Mouse (Mus musculus): ENCODE measurements around the gene Clec16a. TPM values are rescaled to one million over a fixed set of nuclear protein-coding genes. Genes with fewer than 3 reads are reported as not detected.
A peak's percentile ranks its signal among the peaks of the same experiment; 100 is the strongest.

Gene Clec16a
- total RNA-seq, 2 experiments from 2014 or later: 24.5 to 25.8 TPM

DNA sequence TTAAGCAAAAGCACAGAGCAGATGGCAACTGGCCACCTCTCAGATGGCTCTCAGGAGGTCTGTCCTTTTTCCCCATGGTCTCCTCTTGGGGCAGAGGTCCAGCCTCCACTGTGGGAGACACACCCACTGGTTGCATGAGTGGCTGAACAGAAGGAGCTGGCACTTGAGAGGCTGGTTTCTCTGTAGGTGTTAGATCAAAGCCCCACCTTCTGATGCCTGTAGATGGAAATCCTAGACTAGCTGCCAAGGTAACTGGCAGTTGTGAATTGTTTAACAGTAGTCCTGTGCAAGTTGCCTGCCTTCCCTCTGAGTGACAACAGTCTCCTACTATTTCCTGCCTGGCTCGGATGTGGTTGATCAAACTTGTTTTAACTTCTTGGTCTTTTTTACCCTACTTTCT is 40.0 kb downstream of the Clec16a start:
- no peak for DNase-seq

DNA sequence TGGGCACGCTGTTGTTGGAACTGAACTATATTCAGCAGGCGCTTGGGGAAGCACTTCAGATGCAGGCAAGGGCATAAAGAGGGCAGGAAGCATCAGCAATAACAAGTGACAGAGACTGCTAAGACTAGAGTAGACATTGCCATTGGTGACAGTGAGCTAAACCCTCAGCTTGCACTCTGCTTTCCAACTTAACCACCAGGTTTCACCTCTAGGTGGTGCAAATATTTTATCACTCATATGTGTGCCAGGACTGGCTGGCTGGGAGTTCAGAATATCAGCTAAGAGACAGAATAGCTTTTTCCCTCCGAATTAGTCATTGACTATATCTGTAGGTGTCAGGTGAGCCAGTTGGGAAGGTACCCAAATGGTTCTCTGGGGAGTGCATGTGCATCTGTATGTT is 41.4 kb downstream of the Clec16a start:
- DNase-seq: no peak

DNA sequence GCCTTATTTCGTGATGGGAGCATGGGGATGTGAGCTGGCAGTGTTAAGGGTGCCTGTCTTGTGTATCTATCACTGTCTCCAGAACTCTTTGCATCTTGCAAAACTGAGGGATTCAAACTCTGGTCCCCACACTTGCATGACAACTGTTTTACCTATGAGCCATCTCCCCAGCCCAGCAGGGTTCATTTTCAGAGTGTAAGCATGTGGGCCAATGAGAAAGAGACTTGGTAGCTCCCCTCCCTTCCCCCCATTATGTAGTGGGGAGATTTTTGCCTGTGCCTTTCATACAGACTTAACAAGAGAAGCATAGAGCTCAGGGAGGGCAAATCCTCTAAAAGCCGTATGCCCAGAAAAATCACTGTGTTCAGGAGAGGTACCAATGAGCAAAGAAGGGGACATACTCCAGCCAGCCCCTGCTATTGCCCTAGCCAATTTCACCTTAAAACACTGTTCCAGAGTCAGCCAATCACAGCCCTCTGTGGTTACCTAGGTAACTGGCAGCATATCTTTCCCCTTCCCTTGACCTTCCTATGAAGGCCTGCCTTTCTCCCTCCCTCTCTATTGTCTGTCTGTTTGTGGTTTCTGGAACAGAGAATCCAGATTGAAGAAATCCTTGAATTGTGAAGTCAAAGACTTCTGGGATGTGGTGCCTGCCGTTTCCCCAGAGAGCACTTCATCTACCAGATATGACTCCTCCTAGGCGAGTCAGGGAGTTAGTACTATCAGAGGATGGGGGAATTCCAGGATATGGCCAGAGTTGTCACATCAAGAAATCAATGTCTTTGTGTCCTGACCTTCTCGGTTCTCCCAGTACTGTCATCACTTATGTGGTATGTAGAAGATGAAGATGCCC is 55.0 kb downstream of the Clec16a start:
- no peak for DNase-seq

DNA sequence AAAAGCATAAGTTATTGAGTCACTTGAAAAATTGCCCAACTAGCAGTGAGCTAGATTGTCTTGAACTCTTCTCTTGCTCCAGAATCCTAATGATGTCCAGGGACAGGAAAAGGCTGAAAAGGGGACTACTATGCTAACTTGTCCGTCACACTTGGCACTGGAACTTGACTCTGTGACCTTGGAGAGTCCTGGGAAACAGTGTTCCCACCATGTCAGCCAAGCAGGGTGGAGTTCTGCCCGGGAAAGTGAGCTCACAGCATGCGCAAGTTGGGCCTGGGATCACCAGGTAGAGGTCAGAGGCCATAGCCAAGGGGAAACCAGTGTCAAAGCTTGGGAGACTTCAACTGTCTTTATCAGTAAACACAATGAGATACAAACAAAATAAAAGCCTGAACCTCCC is 62.7 kb downstream of the Clec16a start:
- DNase-seq: no peak

DNA sequence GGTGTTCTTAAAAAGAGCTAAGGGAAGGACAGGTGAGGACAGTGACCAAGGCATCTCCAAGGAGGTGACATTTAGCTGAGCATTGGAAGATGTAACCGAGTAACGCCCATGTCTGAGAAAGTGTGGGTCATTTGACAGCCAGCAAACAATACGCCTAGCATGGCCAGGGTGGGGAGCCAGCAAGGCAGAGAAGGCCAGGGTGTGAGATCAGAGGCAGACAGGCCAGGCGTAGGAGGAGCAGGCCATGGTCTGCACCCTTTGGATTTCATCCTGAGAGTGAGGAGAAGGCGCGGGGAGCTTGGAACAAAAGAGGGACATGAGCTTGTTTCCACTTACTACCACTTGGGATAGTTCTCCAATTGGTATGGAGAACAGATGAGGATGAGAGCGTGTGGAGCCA is 64.8 kb downstream of the Clec16a start:
- peak; percentile 19 for DNase-seq

DNA sequence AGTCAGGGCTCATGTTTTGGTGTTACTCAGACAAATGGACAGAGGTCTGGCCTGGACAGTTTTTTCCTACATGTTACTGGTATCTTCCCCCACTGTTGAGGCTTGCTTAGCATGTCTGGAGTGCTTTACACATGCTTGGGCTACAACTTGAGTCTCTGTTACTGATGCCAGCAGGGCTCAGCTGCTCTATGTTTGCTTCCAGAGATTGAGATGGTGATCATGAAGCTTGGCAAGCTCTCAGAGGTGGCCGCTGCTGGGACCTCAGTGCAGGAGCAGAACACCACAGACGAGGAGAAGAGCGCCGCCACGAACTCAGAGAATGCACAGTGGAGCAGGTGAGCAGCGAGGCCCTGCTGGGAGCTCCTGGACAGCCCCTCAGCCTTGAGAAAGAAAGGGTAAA is 65.7 kb downstream of the Clec16a start:
- no peak for DNase-seq

DNA sequence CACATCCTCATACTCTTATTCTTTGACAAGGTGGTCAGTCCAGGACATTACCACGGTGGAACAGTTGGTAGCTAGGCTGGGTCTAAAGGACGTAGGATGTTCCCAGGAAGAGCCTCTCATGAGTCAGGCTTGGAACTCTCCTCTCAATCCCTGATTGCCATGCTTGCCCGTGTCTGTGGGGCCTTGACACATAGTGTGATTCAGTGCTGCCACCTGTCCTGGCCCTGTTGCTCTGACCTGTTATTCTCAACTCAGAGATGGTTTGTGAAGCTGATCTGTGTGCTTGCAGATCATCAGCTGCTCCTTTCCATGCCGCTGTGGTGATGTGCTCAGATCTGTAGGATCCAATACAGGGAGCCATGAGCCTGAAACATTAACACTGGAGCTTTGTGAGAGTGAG is 66.2 kb downstream of the Clec16a start:
- no peak for DNase-seq

DNA sequence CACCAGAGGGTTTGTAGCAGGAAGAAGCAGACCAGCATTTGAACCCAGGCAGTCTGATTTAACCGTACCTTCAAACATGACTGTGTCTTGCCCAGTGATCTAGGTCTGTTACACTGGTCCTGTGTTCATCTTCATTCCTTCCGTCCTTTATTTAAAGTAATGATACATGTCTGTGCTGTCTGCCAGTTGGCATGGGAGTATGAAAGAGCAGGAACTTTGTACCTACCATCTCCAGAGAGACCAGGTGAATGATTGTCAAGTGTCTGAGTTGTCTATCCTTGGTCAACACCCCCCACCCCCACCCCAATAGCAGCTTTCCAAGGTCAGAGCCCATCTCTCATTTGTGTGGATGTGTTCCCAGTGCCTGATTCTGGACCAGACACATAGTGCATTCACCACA is 68.9 kb downstream of the Clec16a start:
- DNase-seq: no peak

DNA sequence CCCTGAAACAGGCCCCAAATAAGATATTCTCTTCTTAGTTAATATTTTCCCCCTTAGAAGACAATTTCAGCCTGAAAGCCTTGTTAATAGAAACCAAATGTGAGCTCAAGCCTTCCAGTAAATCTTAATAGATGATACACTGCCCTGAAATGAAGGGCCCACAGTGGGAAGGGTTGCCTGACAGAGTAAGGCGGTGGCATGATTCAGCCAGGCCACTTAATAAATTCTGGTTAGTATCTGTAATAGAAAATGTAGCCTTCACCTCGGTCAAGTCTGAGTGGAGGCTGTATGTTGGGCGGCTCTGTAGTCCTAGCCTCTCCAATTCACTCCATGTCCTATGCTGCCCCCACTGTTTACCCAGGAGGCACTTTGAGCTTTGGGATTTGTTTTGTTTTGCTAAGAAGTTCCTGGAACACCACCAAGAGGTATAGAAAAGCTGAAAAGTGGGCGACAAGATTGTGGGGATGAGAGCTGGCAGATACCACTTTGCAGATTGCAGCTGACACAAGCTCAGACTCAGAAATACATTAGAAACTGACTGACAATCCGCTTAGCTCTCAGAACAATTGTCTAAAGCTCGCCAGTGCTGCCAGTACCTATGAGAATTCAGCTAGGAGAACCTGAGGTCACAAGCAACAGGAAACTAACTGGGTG is 75.9 kb downstream of the Clec16a start:
- DNase-seq: no peak

DNA sequence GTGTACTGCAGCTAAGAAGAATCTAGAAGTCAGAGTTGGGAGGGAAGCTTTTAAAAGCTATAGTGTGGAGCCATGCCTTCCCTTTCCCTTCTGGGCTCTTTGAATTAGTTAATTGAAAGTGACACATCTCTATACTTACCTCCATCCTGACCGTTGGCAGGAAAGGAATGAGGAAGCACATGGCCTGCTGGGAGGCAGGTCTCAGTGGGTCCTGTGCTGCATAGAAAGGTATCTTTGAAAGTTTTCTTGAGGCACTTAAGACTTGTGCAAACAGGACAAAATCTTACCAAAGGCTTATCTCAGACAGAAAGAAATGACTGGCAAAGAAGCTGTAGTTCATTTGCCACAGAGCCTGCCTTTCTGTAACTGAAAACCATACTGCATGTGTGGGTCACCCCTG is 76.6 kb downstream of the Clec16a start:
- DNase-seq: no peak

DNA sequence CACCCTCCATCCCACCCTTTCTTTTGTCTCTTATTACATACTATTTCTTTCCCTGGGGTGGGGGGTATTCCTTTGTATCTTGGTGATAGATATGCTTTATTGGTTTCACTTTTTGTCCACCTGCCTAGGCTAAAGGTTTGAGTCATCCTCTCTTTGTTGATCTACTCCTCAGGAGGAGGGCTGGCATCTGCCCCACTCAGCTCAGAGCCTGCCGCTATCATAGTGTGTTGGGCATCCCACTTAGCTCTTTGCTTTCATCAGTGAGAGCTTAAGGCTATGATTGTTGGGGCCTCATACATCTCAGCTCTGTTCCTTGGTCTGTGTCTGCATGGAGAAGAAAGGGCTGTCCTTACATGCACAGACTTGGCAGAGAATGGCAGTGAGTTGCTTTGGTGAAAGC is 81.0 kb downstream of the Clec16a start:
- DNase-seq: no peak

DNA sequence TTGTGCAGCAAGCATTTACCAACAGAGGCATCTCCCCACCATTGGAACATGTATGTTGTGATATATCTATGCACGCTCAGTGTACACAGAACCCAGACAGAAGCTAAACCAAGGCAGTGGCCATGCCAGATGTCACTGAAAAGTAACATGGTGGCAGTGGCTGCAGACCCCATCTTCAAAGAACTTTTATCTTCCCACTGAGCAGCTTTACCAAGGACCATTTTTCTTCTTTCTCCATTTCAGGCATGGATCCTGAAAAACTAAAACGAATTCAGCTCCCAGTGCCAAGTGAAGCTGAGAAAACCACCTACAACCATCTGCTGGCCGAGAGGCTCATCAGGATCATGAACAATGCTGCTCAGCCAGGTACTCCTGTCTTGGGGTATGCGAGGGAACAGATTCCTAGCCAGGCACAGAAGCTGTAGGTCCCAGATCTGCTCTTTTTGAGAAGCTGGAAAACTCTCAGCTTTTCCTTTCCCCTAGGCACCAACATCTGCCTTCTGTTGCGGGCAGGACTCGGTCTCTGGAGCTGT is 82.1 kb downstream of the Clec16a start:
- no peak for DNase-seq

DNA sequence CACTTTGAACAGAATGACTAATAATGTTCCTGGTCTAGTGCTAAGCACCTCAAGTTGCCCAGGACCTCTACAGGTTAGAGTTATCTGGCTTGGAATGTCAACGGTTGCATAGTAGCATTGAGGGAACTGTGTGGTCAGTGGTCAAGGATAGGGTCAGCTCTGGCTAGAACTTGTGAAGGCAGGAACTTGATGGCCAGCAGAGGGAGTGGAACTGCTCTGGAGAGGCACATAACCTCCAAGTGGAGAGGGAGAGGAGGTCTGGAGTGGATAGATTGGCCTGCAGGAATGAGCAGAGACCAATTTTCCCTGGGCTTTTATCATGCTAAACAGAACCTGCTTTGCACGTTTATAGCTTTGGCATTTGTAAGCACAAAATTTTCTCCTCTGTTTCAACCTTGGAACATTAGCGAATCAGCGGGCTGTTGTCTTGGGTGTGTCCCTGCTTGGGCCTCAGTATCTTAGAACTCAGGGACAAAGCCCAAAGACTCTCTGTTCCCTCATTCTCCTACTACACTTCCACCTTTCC is 83.0 kb downstream of the Clec16a start:
- DNase-seq: no peak

DNA sequence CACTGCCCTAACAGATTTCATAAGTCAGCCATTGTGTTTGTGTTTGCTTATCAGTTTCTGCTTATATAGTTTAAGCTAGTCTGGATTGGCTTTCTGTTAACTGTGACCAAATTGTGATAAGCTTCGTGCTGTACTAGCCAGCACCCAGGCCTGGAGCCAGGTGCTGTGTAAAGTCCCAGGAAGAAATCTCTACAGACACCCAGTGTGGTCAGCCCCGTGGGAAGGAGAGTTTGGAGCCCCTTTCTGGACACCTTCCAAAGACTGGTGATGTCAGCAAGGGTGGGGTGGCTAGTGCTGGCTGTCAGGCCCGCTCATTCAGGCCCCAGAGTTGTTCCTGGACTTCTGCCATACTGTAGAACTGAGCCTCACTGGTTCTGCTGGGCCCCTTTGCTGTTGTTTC is 83.8 kb downstream of the Clec16a start:
- no peak for DNase-seq

DNA sequence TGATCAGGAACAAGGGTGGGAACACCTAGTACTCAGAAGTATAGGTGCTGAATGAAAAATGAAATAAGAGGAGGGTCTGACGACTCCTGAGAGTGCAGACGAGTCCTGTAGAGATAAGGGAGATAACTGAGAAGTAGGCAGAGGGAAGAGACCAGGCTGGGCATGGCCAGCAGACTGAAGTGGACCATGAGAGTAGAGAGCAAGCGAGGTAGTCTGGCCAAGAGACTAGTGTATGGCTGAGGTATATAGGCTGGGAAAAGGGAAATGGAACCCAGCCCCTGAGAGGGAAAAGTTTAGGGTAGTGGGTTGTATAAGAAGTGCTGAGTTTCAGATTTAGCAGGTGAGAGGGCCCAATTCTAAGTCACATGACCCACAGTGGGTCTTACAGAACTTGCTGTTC is 84.2 kb downstream of the Clec16a start:
- DNase-seq: no peak

DNA sequence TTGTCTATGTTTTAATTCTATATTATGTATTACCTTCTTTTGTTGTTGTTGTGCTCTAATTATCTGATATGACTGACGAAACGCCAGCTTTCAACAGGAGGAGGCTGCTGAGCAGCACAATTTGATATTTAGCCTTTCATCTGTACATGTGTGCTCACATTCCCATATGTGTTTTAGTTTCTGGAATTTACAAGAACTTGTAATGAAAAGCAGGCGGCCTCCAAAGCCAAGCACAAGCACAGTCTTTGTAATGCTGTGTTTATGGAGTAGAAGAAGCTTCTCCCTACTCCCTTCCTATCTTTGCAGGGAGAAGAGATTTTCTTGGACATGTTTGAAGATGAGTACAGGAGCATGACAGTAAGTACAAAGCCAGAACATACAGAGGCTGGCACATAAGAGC is 89.8 kb downstream of the Clec16a start:
- DNase-seq: no peak

DNA sequence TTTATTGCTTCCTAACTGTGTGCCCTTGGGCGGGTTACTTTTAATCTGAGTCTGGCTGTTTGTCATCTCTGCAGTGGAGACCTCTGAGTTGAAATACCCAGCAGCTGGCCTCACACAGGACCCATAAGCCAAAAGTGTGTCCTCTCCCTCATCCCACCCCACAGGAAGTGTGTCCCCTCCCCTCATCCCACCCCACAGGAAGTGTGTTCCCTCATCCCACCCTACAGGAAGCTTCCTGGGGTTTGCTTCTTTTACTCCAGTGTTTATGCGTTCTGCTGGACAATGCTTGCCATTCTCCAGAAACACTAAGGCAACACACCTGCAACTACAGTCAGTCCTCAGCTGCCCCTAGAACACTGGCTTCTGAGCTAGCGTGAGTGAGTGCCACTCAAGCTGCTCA is 92.8 kb downstream of the Clec16a start:
- no peak for DNase-seq

DNA sequence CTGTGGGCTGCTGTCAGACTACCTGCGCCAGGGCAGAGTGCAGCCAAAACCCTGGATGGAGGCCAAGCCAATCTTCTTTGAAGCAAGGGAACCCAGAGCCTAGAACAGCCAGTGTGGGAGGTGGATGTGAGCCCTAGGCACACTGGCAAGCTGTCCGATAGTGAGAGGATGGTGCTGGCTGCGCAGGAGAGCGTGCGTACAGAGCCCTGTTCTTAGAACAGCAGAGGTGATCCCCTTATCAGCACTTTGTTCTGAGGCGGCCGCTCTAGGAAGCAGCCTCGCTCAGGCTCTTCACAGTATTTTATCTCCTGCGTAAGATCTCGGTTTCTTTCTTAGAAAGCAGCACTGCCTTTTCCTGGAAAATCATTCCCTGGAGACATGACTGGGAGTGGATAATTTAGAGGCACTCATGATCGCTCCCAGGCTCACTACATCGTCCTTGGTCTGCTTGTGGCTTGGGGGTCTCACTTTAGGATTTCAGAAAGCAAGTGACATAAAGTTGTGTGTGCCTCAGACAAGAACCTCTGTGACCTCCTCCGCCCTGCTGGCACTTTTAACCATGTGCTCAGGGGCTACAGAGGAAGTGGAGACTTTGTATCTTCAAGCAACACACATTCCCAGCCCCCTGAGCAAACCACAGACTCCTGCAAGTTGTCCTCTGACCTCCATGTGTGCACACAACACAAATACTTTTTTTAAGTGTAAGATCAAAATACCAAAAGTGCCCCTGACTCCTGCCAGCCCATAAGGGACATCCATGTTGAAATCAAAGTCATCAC is 94.2 kb downstream of the Clec16a start:
- DNase-seq: no peak

DNA sequence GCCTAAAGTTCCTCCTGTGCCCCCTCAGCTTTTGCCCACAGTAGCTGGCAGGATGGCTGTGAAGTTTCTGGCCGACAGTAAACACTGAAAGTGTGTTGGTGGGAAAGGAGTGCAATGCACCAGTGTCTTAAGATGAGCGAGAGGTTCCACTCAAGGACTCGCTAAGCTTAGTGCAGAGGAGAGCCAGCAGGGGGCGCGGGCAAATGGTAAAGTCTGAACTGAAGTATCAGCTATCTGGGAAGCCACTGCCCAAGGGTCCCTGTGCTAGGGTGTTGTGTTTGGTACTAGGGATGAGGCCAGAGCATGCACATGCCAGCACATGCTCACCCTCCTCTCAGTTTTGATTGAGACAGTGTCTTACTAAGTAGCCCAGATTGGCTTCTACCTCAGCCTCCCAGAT is 94.9 kb downstream of the Clec16a start:
- DNase-seq: peak; percentile 90

DNA sequence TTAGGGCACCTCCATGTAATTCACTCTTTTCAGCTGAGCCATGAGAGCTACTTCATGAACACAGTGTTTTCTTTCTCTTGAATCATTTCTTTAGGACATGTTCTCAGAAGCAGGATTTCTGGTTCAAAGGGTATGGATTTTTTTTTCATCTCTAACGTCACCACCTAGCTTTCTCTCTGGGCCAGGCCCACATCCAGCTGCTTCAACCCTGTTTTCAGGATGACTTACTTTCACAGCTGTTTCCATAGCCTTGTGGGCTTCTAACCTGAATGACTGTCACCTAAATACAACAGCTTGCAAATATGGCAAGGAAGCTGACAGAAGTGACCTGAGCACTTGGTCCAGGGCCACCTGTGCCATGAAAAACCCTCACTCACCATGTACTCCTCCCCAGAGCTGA is 96.0 kb downstream of the Clec16a start:
- DNase-seq: no peak

DNA sequence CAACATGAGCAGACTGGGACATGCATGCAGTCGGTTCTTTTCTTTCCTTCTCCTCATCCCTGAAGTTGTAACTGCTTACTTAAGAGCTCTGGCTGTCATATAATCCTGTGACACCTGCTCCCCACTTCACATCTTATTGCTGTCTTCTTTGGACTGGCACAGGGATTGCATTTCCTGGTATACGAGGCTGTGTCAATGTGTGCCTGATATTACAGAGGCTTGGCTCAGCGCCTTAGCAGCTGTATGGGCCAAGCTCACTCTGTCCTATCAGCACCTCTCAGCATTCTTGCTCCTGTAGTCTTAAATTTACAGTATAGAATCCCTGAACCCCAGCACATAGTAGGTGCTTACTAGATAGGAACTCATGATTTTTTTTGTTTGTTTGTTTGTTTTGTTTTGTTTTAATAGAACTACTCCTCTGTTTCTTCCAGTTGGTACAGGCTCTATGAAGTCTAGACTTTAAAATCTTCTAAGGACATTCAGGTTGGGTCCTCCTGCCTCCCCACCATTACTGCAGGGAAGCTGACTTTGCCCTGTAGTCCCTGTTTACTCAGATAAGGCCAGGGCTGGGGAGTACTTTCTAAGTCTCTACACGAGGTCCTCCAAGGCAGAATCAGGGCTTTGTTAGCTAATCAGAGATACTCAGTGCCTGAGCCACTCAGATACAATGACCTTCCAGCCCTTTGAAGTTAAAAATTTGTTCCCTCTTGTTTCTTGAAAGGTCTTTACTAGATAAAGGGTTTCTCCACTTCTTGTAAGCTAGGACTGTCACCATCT is 97.9 kb downstream of the Clec16a start:
- no peak for DNase-seq

DNA sequence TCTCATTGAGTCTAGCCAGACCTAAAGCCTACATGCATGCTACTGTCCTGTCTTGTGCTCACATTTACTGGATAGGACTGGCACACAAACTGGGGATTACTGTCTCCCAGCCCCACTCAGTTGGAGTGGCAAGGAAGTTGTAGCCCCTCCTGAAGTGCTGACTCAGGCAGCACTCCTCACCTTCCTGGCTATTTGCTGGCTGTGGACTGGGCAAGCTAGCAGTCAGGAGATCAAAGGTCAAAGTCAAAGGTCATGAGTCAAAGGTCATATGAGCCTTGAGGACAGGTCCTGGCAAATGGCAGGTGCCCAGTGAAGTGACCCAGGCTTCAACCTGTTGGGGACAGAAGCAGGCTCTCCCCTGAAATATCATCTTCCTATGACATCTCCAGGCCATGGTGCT is 99.1 kb downstream of the Clec16a start:
- no peak for DNase-seq

Data from gastrocnemius, postnatal 10 days (tissue).